Comparison of ENCODE assay signal across 25 mouse cellular contexts in the genomic region with DNA sequence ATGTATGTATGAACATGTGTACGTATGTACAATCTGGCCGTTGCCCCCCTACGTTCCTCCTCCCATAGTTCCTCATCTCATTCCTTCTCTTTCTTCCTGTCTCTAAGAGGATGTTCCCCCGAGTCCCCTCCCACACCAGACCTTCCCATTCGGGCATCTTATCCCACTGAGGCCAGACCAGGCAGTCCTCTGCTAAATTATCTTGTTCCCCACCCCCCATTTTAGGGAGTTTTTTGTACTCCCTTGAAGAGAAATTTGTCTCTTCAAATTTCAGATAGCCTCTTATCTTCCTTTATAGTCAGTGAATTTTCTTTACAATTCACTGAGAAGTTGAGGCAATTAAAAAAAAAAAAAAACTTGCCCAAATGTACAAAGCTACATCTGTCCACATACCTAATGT.
"Had no signal": no experiment of that assay in that cellular context is flagged by ENCODE, and none has a peak within 500 bp of the region (broad histone marks: within the 10 kb centered on the region; RNA-seq: fewer than 3 reads in every experiment).

No protein-coding gene starts in this region.

- H3K36me3 ChIP-seq: embryonic facial prominence, embryonic 10.5 days; embryonic facial prominence, embryonic 12.5 days; embryonic facial prominence, embryonic 13.5 days; embryonic facial prominence, embryonic 15.5 days; forebrain, embryonic 10.5 days; forebrain, embryonic 12.5 days; forebrain, embryonic 15.5 days had no signal

- H3K9ac ChIP-seq: embryonic facial prominence, embryonic 12.5 days; embryonic facial prominence, embryonic 13.5 days; embryonic facial prominence, embryonic 15.5 days; forebrain, embryonic 12.5 days; forebrain, embryonic 13.5 days; forebrain, embryonic 15.5 days; forebrain, postnatal 0 days had no signal

- DNase-seq: cerebellum, adult 9-10 months; cerebellum, adult 9-11 months; cerebellum, postnatal 10 days; cerebellum, postnatal 14 days; cerebellum, postnatal 25 days; cerebellum, postnatal 36 days; embryo, embryonic 11 days; forebrain, postnatal 0 days; gastrocnemius, adult 2 months; gastrocnemius, postnatal 10 days; gastrocnemius, postnatal 14 days; gastrocnemius, postnatal 25 days; gastrocnemius, postnatal 36 days; heart, adult 11 months; heart, adult 18-20 months; heart, adult 2 months had no signal

- H3K4me1 ChIP-seq: embryonic facial prominence, embryonic 10.5 days; embryonic facial prominence, embryonic 12.5 days; embryonic facial prominence, embryonic 13.5 days; embryonic facial prominence, embryonic 15.5 days; forebrain, embryonic 15.5 days had no signal

- H3K4me3 ChIP-seq: embryonic facial prominence, embryonic 10.5 days; embryonic facial prominence, embryonic 12.5 days; embryonic facial prominence, embryonic 13.5 days; embryonic facial prominence, embryonic 15.5 days; erythroblast, embryonic 14.5 days; forebrain, embryonic 10.5 days; forebrain, embryonic 12.5 days; forebrain, embryonic 13.5 days; forebrain, embryonic 15.5 days; gastrocnemius, adult 2 months; heart, adult 2 months had no signal

- H3K27ac ChIP-seq: embryonic facial prominence, embryonic 10.5 days; embryonic facial prominence, embryonic 12.5 days; embryonic facial prominence, embryonic 13.5 days; embryonic facial prominence, embryonic 15.5 days; forebrain, embryonic 10.5 days; forebrain, embryonic 12.5 days; forebrain, embryonic 13.5 days; forebrain, embryonic 15.5 days; gastrocnemius, adult 2 months; heart, adult 2 months had no signal

- H3K9me3 ChIP-seq: embryonic facial prominence, embryonic 10.5 days; embryonic facial prominence, embryonic 12.5 days; embryonic facial prominence, embryonic 13.5 days; embryonic facial prominence, embryonic 15.5 days; forebrain, embryonic 10.5 days; forebrain, embryonic 12.5 days; forebrain, embryonic 13.5 days; forebrain, embryonic 15.5 days had no signal

- H3K27me3 ChIP-seq: embryonic facial prominence, embryonic 12.5 days; embryonic facial prominence, embryonic 13.5 days; embryonic facial prominence, embryonic 15.5 days; forebrain, embryonic 12.5 days; forebrain, embryonic 13.5 days; forebrain, embryonic 15.5 days had no signal
